Mouse (Mus musculus): ENCODE results near the gene Nup107.
A peak's percentile ranks its signal among the peaks of the same experiment; 100 is the strongest.

DNA sequence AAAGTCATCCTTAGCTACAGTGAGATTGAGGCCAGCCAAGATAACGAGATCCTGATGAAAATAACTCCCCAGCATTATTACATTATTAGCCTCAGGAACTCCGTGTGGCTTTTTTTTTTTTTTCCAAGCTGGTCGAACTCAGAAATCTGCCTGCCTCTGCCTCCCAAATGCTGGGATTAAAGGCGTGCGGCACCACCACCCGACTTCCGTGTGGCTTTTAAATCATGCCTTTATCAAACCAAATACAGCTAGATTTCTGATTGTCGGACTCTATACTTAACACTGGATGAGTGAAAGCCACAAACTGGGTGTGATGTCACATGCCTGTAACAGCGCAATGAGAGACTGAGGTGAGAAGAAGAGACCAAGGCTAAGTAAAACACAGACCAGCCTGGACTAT is 79.6 kb downstream of the Nup107 start:
- no peak for TF ChIP-seq E2F4 (IDR thresholded peaks at IDR 0.05; ENCODE audit: insufficient replicate concordance, low read depth, low read length)
- TF ChIP-seq EP300 (IDR thresholded peaks at IDR 0.05; ENCODE audit: low read length) = no peak
- TF ChIP-seq SMC3 (IDR thresholded peaks at IDR 0.05; ENCODE audit: low read depth, low read length) = no peak
- TF ChIP-seq ZNF384 (IDR thresholded peaks at IDR 0.05; ENCODE audit: low read depth, low read length) = 0 out of 2 replicates have a peak, but pooled peaks have one; percentile 35
- TF ChIP-seq ZKSCAN1 (IDR thresholded peaks at IDR 0.05; ENCODE audit: borderline replicate concordance, low read depth, low read length) = no peak
- TF ChIP-seq CTCF (conservative IDR thresholded peaks at IDR 0.05 in 1 of 2, IDR thresholded peaks at IDR 0.05 in 1 of 2; ENCODE audit: low read depth in 2 of 2, low read length in 2 of 2) = no peak
- no peak for TF ChIP-seq POLR2A (IDR thresholded peaks at IDR 0.05; ENCODE audit: low read depth, low read length)
- TF ChIP-seq USF1 (IDR thresholded peaks at IDR 0.05; ENCODE audit: low read depth, low read length) = no peak
- TF ChIP-seq CHD1 (IDR thresholded peaks at IDR 0.05; ENCODE audit: low read depth, low read length) = no peak
- TF ChIP-seq NRF1 (IDR thresholded peaks at IDR 0.05; ENCODE audit: low read depth, low read length) = no peak
- no peak for TF ChIP-seq POLR2AphosphoS2 (IDR thresholded peaks at IDR 0.05; ENCODE audit: low read depth, low read length)
- TF ChIP-seq HCFC1 (IDR thresholded peaks at IDR 0.05; ENCODE audit: low read depth, low read length) = no peak
- TF ChIP-seq ELF1 (IDR thresholded peaks at IDR 0.05; ENCODE audit: low read depth, low read length) = no peak

Data from CH12.LX (cell line).